Mouse (Mus musculus) neural tube, embryonic 14.5 days (tissue): ENCODE data around the gene Ppm1g. TPM values are rescaled to one million over a fixed set of nuclear protein-coding genes. Genes with fewer than 3 reads are reported as not detected.

Source experiments
- ATAC-seq: fragments of 200-750 bp; cut with Nextera tagmentation; 2 replicates; pipeline ENCODE4 v1.8.0; 2017; ENCODE audit warnings: low read depth, mild to moderate bottlenecking, moderate TSS enrichment, moderate library complexity
- H3K27ac ChIP-seq: fragments of 300-500 bp; sonication (generic); 2 replicates; pipeline ENCODE4 v1.5.1; 2014; ENCODE audit warnings: low read depth, mild to moderate bottlenecking, control low read depth, low read length, moderate library complexity, mixed read lengths
- H3K27me3 ChIP-seq: fragments of 300-500 bp; sonication (generic); 2 replicates; pipeline ENCODE4 v1.6.1; 2014; ENCODE audit warnings: low read length; ENCODE audit not compliant: control insufficient read depth, insufficient read depth
- H3K36me3 ChIP-seq: fragments of 300-500 bp; sonication (generic); 2 replicates; pipeline ENCODE4 v1.6.1; 2014; ENCODE audit warnings: low read length, mixed read lengths; ENCODE audit not compliant: control insufficient read depth, insufficient read depth
- H3K4me1 ChIP-seq: fragments of 300-500 bp; sonication (generic); 2 replicates; pipeline ENCODE4 v1.6.1; 2014; ENCODE audit warnings: low read length; ENCODE audit not compliant: control insufficient read depth, insufficient read depth
- H3K4me2 ChIP-seq: fragments of 300-500 bp; sonication (generic); 2 replicates; pipeline ENCODE4 v1.6.1; 2014; ENCODE audit warnings: mild to moderate bottlenecking, low read depth, low read length, control low read depth
- H3K4me3 ChIP-seq: fragments of 300-500 bp; sonication (generic); 2 replicates; pipeline ENCODE4 v1.5.1; 2014; ENCODE audit warnings: low read depth, low read length, control low read depth, mixed read lengths
- H3K9ac ChIP-seq: fragments of 300-500 bp; sonication (generic); replicated peaks from 2 replicates; pipeline ENCODE4 v1.6.1; 2014; ENCODE audit warnings: low read depth, mild to moderate bottlenecking, control low read depth, low read length, mixed read lengths
- H3K9me3 ChIP-seq: fragments of 300-500 bp; sonication (generic); 2 replicates; pipeline ENCODE4 v1.6.1; 2016; ENCODE audit warnings: low read length; ENCODE audit not compliant: control insufficient read depth
- WGBS: fragments of 180-500 bp; shearing (Covaris S2); extraction: QIAGEN DNeasy Blood & Tissue Kit; methylation state at CpG from one replicate; pipeline ENCODE4 v1.1.7; 2014; 5-methylcytosine and 5-hydroxymethylcytosine counted together
- polyA plus RNA-seq: library from polyadenylated mRNA; unstranded; fragments of >200 nt; fragmentation: Nextera tagmentation; extraction: Ambion mirVana; gene quantifications from 2 replicates; pipeline ENCODE4 v1.2.1, GENCODE M21; 2014

Ppm1g gene
- polyA plus RNA-seq, 1 experiment from 2014 or later, result 155 TPM

DNA sequence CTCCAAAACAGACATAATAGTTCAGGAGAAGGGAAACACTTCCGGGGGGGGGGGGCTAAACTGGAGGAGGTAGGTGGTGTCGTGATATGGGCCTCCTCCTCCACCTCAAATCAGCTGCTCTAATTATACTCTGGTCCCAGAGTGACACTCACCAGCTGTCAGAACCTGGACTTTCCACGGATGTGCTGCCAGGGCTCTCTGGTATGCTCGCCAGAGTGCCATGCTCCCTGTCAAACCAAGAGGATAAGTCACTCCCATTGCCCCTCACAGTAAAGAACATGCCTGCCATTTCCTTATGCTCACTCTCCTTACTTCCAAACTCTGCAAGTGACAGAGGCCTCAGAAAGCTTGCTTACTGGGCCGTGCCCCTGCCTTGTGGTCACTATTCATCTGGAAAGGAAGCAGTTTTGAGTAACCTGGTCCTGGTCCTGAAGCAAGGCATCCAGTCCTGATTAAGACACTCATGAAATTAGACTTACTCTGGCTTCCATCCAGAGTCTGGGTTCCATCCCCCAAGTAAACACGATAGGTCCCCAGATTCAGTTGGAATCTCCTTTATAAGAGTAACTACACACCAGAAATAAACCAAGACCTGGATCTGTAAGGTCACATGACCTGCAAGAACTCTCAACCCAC is 66.9 kb downstream of the Ppm1g start:
- H3K4me2 ChIP-seq, result peak overlapping the region; percentile 67
- ATAC-seq, result peak; percentile 32
- peak overlapping the region; percentile 51 for H3K4me3 ChIP-seq
- H3K9me3 ChIP-seq, result no peaks in the 10 kb centered on the region
- 44% methylated on average over 6 of the region's 6 CpGs for WGBS
- peak overlapping the region; percentile 54 for H3K9ac ChIP-seq
- peaks cover 22% of the 10 kb centered on the region for H3K36me3 ChIP-seq
- H3K27ac ChIP-seq, result no peak overlapping the region
- H3K27me3 ChIP-seq, result no peaks in the 10 kb centered on the region
- peaks cover 12% of the 10 kb centered on the region for H3K4me1 ChIP-seq

Other genes starting within 250 kb of the Ppm1g start
- 186 and 189 TPM in 2 replicates for gene Atraid, start 172.4 kb downstream of the Ppm1g start, polyA plus RNA-seq
- 15.1 and 15.6 TPM in 2 replicates for gene Slc5a6, start 171.8 kb downstream of the Ppm1g start, polyA plus RNA-seq
- 10.4 and 10.6 TPM in 2 replicates for gene Cad, start 165.9 kb downstream of the Ppm1g start, polyA plus RNA-seq
- gene Dnajc5g, start 114.4 kb downstream of the Ppm1g start, polyA plus RNA-seq, result not detected in 2 replicates
- 39.8 and 48.3 TPM in 2 replicates for gene Slc30a3, start 112.5 kb downstream of the Ppm1g start, polyA plus RNA-seq
- gene Trim54, start 104.0 kb downstream of the Ppm1g start, polyA plus RNA-seq, result not detected in 2 replicates
- gene Ucn, start 81.9 kb downstream of the Ppm1g start, polyA plus RNA-seq, result not detected in 2 replicates
- gene Mpv17, start 66.4 kb downstream of the Ppm1g start, polyA plus RNA-seq, result 58.3 and 58.4 TPM in 2 replicates
- gene Gm29609, start 40.8 kb downstream of the Ppm1g start, polyA plus RNA-seq, result 2.3 and 2.5 TPM in 2 replicates
- 55.5 and 60.3 TPM in 2 replicates for gene Gtf3c2, start 40.5 kb downstream of the Ppm1g start, polyA plus RNA-seq
- gene Snx17, start 27.5 kb downstream of the Ppm1g start, polyA plus RNA-seq, result 102 and 111 TPM in 2 replicates
- 78.6 and 79.0 TPM in 2 replicates for gene Eif2b4, start 27.3 kb downstream of the Ppm1g start, polyA plus RNA-seq
- gene Zfp513, start 18.4 kb downstream of the Ppm1g start, polyA plus RNA-seq, result 7.4 and 9.3 TPM in 2 replicates
- gene Nrbp1, start 20.2 kb upstream of the Ppm1g start, polyA plus RNA-seq, result 157 and 161 TPM in 2 replicates
- 0.54 and 1.4 TPM in 2 replicates for gene Gm9970, start 20.5 kb upstream of the Ppm1g start, polyA plus RNA-seq
- 2.7 and 3.2 TPM in 2 replicates for gene Krtcap3, start 31.0 kb upstream of the Ppm1g start, polyA plus RNA-seq
- 32.6 and 45.4 TPM in 2 replicates for gene Ift172, start 70.4 kb upstream of the Ppm1g start, polyA plus RNA-seq
- 106 and 113 TPM in 2 replicates for gene Fndc4, start 75.4 kb upstream of the Ppm1g start, polyA plus RNA-seq
- 0.21 and 0.61 TPM in 2 replicates for gene Gckr, start 76.8 kb upstream of the Ppm1g start, polyA plus RNA-seq
- 102 and 117 TPM in 2 replicates for gene Zfp512, start 231.7 kb upstream of the Ppm1g start, polyA plus RNA-seq